Mouse (Mus musculus): Measurements from ENCODE around the gene H2afv. TPM values are rescaled to one million over a fixed set of nuclear protein-coding genes. Genes with fewer than 3 reads are reported as not detected.

H2afv gene
- 175 TPM for polyA plus RNA-seq (2012; fragmentation: generic; extraction: Trizol)

GRCm38 (mm10) chr11:6444077-6444853, at the start of gene H2afv:
Gene H2afv (minus strand): TSS chr11:6444443.
- no peak for TF ChIP-seq TCF3 (IDR thresholded peaks at IDR 0.05; ENCODE audit: insufficient read length, low read depth)
- TF ChIP-seq POLR2A (IDR thresholded peaks at IDR 0.05; ENCODE audit: insufficient read length, low read depth): peak; percentile 76
- no peak for TF ChIP-seq USF1 (IDR thresholded peaks at IDR 0.05; ENCODE audit: low read depth)
- peak; percentile 3 for TF ChIP-seq MAX (IDR thresholded peaks at IDR 0.05; ENCODE audit: low read depth)
- TF ChIP-seq CEBPB (IDR thresholded peaks at IDR 0.05; ENCODE audit: insufficient read depth, poor library complexity, severe bottlenecking): 0 out of 2 replicates have a peak, but pooled peaks have one; percentile 60
- TF ChIP-seq POLR2AphosphoS2 (IDR thresholded peaks at IDR 0.05; ENCODE audit: insufficient read length, low read depth): peak; percentile 71
- TF ChIP-seq MYOD1 (IDR thresholded peaks at IDR 0.05; ENCODE audit: control insufficient read depth in 1 of 3, insufficient read length in 2 of 3, low read depth in 2 of 3): peak in 2 of 3 experiments; percentile 41 to 56
- TF ChIP-seq MYOG (IDR thresholded peaks at IDR 0.05; ENCODE audit: control insufficient read depth in 1 of 3, insufficient read depth in 1 of 3, insufficient read length in 2 of 3, low read depth in 2 of 3): peak in 1 of 3 experiments; percentile 63
- TF ChIP-seq E2F4 (IDR thresholded peaks at IDR 0.05; ENCODE audit: insufficient read depth): peak; percentile 87
- no peak for TF ChIP-seq TCF12 (IDR thresholded peaks at IDR 0.05; ENCODE audit: insufficient read depth, poor library complexity, severe bottlenecking)
- Histone ChIP-seq H3K79me2 (ENCODE audit: control insufficient read depth, insufficient read depth) (peaks cover 46% of the 10 kb centered on the region), H3K4me3 (peak within 1 kb of the TSS; percentile 50), H3K4me2 (ENCODE audit: low read depth) (peak within 1 kb of the TSS; percentile 95), H3K27me3 (ENCODE audit: control insufficient read depth, insufficient read depth, insufficient read length) (no peaks in the 10 kb centered on the region), H3K36me3 (ENCODE audit: control insufficient read depth, insufficient read depth) (no peaks in the 10 kb centered on the region), H3ac (ENCODE audit: control insufficient read depth, insufficient read length) (peak within 1 kb of the TSS; percentile 12)

- TF ChIP-seq MYOD1 (IDR thresholded peaks at IDR 0.05; ENCODE audit: control insufficient read depth in 1 of 3, insufficient read length in 2 of 3, low read depth in 2 of 3): peak in 1 of 3 experiments; percentile 71
- TF ChIP-seq USF1 (IDR thresholded peaks at IDR 0.05; ENCODE audit: low read depth): peak; percentile 4
- peak in 1 of 3 experiments; percentile 81 for TF ChIP-seq MYOG (IDR thresholded peaks at IDR 0.05; ENCODE audit: control insufficient read depth in 1 of 3, insufficient read depth in 1 of 3, insufficient read length in 2 of 3, low read depth in 2 of 3)
- TF ChIP-seq E2F4 (IDR thresholded peaks at IDR 0.05; ENCODE audit: insufficient read depth): no peak
- Histone ChIP-seq H3K4me2 (ENCODE audit: low read depth) (peak overlapping the region; percentile 43), H3ac (ENCODE audit: control insufficient read depth, insufficient read length) (no peak overlapping the region), H3K79me2 (ENCODE audit: control insufficient read depth, insufficient read depth) (no peaks in the 10 kb centered on the region), H3K27me3 (ENCODE audit: control insufficient read depth, insufficient read depth, insufficient read length) (no peaks in the 10 kb centered on the region), H3K4me3 (no peak overlapping the region), H3K36me3 (ENCODE audit: control insufficient read depth, insufficient read depth) (no peaks in the 10 kb centered on the region)
Measured at GRCm38 (mm10) chr11:6489691-6490503, 45.7 kb upstream of the H2afv start.

GRCm38 (mm10) chr11:6489257-6489656, 45.0 kb upstream of the H2afv start:
- TF ChIP-seq MYOG (IDR thresholded peaks at IDR 0.05; ENCODE audit: control insufficient read depth in 1 of 3, insufficient read depth in 1 of 3, insufficient read length in 2 of 3, low read depth in 2 of 3) (no peak), USF1 (IDR thresholded peaks at IDR 0.05; ENCODE audit: low read depth) (no peak), E2F4 (IDR thresholded peaks at IDR 0.05; ENCODE audit: insufficient read depth) (no peak), SRF (IDR thresholded peaks at IDR 0.05; ENCODE audit: control insufficient read depth, insufficient read length, low read depth) (no peak), MYOD1 (IDR thresholded peaks at IDR 0.05; ENCODE audit: control insufficient read depth in 1 of 3, insufficient read length in 2 of 3, low read depth in 2 of 3) (no peak), TCF3 (IDR thresholded peaks at IDR 0.05; ENCODE audit: insufficient read length, low read depth) (no peak), POLR2AphosphoS2 (IDR thresholded peaks at IDR 0.05; ENCODE audit: insufficient read length, low read depth) (no peak), TCF12 (IDR thresholded peaks at IDR 0.05; ENCODE audit: insufficient read depth, poor library complexity, severe bottlenecking) (no peak), REST (IDR thresholded peaks at IDR 0.05; ENCODE audit: insufficient read depth, insufficient read length) (no peak), CEBPB (IDR thresholded peaks at IDR 0.05; ENCODE audit: insufficient read depth, poor library complexity, severe bottlenecking) (no peak), POLR2A (IDR thresholded peaks at IDR 0.05; ENCODE audit: insufficient read length, low read depth) (no peak), MAX (IDR thresholded peaks at IDR 0.05; ENCODE audit: low read depth) (no peak)
- H3K27me3 ChIP-seq (ENCODE audit: control insufficient read depth, insufficient read depth, insufficient read length): no peaks in the 10 kb centered on the region
- no peaks in the 10 kb centered on the region for H3K36me3 ChIP-seq (ENCODE audit: control insufficient read depth, insufficient read depth)
- H3K79me2 ChIP-seq (ENCODE audit: control insufficient read depth, insufficient read depth): no peaks in the 10 kb centered on the region
- no peak overlapping the region for H3K4me3 ChIP-seq
- peak overlapping the region; percentile 43 for H3K4me2 ChIP-seq (ENCODE audit: low read depth)
- H3ac ChIP-seq (ENCODE audit: control insufficient read depth, insufficient read length): no peak overlapping the region

GRCm38 (mm10) chr11:6488041-6488684, 43.9 kb upstream of the H2afv start:
- Histone ChIP-seq H3K79me2 (ENCODE audit: control insufficient read depth, insufficient read depth) (no peaks in the 10 kb centered on the region), H3ac (ENCODE audit: control insufficient read depth, insufficient read length) (no peak overlapping the region), H3K4me2 (ENCODE audit: low read depth) (no peak overlapping the region)

More at GRCm38 (mm10) chr11:6488041-6488684, 43.9 kb upstream of the H2afv start:
- no peaks in the 10 kb centered on the region for H3K27me3 ChIP-seq (ENCODE audit: control insufficient read depth, insufficient read depth, insufficient read length)
- TF ChIP-seq MAX (IDR thresholded peaks at IDR 0.05; ENCODE audit: low read depth) (no peak), E2F4 (IDR thresholded peaks at IDR 0.05; ENCODE audit: insufficient read depth) (no peak), CEBPB (IDR thresholded peaks at IDR 0.05; ENCODE audit: insufficient read depth, poor library complexity, severe bottlenecking) (no peak), TCF3 (IDR thresholded peaks at IDR 0.05; ENCODE audit: insufficient read length, low read depth) (no peak), REST (IDR thresholded peaks at IDR 0.05; ENCODE audit: insufficient read depth, insufficient read length) (no peak), MYOG (IDR thresholded peaks at IDR 0.05; ENCODE audit: control insufficient read depth in 1 of 3, insufficient read depth in 1 of 3, insufficient read length in 2 of 3, low read depth in 2 of 3) (no peak), POLR2AphosphoS2 (IDR thresholded peaks at IDR 0.05; ENCODE audit: insufficient read length, low read depth) (no peak), SRF (IDR thresholded peaks at IDR 0.05; ENCODE audit: control insufficient read depth, insufficient read length, low read depth) (no peak), TCF12 (IDR thresholded peaks at IDR 0.05; ENCODE audit: insufficient read depth, poor library complexity, severe bottlenecking) (no peak), POLR2A (IDR thresholded peaks at IDR 0.05; ENCODE audit: insufficient read length, low read depth) (no peak), USF1 (IDR thresholded peaks at IDR 0.05; ENCODE audit: low read depth) (no peak)
- no peaks in the 10 kb centered on the region for H3K36me3 ChIP-seq (ENCODE audit: control insufficient read depth, insufficient read depth)
- no peak overlapping the region for H3K4me3 ChIP-seq

Measured in myocyte (in vitro differentiated cells).